Mouse (Mus musculus): ENCODE data around the gene Ddx39.

The Ddx39 gene

DNA sequence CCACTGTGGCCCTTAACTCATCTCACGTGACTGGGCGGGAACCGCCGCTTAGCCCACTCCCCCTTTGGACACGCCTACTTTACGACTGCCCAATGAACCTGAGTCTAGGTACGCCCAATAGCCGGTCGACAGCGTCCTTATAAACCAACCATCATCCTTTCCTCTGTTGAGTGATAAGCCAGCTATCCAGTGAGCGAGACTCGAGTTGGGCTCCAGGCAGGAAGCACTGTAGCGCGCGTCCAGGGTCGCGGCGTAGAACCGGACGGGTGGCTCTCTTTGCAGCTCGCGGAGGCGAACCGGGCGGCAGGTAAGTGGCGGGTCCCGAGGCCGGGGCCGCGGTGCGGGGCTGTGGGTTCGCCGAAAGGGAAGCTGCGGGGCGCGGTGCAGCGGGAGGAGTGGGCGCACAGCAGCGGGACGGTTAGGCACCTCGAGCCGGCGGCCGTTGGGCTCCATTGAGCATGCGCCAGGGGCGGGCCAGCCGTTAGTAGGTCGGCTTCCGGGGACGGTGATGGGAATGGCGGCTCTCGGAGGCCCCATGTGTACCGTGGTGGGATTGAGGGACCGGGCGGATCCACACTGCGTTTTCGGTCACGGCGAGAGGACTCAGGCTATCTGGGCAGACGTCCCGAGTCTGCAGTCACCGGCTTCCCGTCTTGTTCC lies at the start of gene Ddx39:
TSS of gene Ddx39 (plus strand) at position 147 of the 660 bp plus-strand sequence.
- DNase-seq (ENCODE audit: low spot score), result peak; percentile 99

- no peak for DNase-seq (ENCODE audit: low spot score)
Measured at GRCm38 (mm10) chr8:83665969-83666865, 48.8 kb upstream of the Ddx39 start, which contains the start of gene Ptger1. Ptger1 (plus strand) TSS chr8:83666678.

DNA sequence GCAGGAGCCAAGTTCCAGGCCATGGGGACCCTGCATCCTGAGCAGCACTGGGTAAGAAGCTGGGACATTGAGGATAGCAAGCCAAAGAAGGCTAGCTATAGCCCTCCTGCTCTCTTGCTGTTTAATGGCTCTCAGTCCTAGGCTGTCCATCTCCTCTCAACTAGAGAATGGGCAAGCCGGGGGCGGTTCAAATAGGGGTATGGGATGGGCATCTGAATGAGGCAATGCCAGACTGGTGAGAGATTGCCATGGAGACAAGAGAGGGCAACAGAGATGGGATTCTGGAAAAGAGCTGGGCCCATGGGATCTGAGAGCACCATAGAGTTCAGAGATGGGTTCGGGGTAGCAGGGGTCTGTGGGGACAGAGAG lies 48.1 kb upstream of the Ddx39 start:
- DNase-seq (ENCODE audit: low spot score), result no peak

DNA sequence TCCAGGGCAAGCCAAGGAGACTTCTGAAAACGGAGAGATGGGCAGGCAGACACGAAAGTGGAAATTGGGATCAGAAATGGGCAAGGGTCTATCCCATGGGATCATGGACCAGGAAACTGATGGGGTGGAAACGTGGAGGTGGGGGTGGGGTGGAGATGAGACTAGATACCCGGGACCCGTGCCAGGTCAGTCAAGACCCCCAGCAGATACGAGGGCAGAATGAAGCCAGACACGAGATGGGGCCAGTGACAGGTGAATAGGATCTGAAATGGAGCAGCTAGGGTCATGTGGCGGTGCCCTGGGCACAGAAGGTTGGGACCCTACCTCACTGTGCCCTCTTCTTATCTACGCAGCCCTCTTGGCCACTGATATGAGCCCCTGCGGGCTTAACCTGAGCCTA lies 47.5 kb upstream of the Ddx39 start:
- DNase-seq (ENCODE audit: low spot score), result no peak

DNA sequence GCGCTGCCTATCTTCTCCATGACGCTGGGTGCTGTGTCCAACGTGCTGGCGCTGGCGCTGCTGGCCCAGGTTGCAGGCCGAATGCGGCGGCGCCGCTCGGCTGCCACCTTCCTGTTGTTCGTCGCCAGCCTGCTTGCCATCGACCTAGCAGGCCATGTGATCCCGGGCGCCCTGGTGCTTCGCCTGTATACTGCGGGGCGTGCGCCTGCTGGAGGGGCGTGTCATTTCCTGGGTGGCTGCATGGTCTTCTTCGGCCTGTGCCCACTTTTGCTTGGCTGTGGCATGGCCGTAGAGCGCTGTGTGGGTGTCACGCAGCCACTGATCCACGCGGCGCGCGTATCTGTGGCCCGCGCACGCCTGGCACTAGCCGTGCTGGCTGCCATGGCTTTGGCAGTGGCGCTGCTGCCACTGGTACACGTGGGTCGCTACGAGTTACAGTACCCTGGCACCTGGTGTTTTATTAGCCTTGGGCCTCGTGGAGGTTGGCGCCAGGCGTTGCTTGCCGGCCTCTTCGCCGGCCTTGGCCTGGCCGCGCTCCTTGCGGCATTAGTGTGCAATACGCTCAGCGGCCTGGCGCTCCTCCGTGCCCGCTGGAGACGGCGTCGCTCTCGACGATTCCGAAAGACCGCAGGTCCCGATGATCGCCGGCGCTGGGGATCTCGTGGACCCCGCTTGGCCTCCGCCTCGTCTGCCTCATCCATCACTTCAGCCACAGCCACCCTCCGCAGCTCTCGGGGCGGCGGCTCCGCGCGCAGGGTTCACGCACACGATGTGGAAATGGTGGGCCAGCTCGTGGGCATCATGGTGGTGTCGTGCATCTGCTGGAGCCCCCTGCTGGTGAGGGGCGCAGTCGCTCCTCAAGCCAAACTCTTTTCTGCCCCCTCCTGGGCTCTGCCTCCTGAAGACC lies 46.7 kb upstream of the Ddx39 start:
- no peak for DNase-seq (ENCODE audit: low spot score)

- no peak for DNase-seq (ENCODE audit: low spot score)
Measured at GRCm38 (mm10) chr8:83669013-83669412, 46.0 kb upstream of the Ddx39 start.

GRCm38 (mm10) chr8:83672936-83673335 lies 42.0 kb upstream of the Ddx39 start:
- no peak for DNase-seq (ENCODE audit: low spot score)

DNA sequence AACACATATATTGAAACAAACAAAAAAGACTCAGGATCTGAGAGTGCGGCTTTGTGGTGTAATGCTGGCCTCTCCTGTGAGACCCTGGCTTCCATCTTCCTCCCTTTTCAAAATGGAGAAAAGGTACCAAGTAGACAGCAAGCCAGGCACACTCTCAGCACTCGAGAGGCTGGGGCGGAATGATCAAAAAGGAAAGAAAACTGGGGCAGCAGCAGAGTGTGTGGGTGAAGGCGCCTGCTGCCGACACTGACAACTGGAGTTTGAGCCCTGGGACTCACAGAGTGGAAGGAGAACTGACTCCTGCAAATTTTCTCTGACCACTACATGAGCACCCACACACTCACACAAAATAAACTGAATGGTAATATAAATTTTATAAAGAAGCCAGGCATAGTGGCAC lies 40.5 kb upstream of the Ddx39 start:
- DNase-seq (ENCODE audit: low spot score), result no peak

GRCm38 (mm10) chr8:83679866-83680265 lies 35.1 kb upstream of the Ddx39 start:
- DNase-seq (ENCODE audit: low spot score), result no peak

DNA sequence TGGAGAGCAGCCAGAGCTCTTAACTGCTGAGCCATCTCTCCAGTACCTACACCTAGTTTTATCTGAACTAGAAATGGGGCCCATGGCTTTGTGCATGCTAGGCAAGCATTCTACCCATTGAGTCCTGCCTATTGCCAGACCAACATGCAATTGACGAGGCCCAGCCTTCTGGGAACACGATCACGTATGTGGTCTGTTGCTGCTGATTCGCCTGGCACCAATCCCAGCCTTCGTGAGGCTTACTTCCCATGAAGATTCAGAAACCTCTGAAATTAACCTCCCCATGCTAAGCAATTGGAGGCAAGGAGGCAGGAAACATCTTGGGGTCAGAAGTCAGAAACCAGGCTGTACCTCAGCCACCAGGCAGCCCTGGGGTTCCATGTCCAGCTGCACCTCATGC lies 34.4 kb upstream of the Ddx39 start:
- DNase-seq (ENCODE audit: low spot score), result no peak

- no peak for DNase-seq (ENCODE audit: low spot score)
Measured at GRCm38 (mm10) chr8:83681099-83681498, 33.9 kb upstream of the Ddx39 start.

GRCm38 (mm10) chr8:83684517-83684916 lies 30.5 kb upstream of the Ddx39 start:
- no peak for DNase-seq (ENCODE audit: low spot score)

DNA sequence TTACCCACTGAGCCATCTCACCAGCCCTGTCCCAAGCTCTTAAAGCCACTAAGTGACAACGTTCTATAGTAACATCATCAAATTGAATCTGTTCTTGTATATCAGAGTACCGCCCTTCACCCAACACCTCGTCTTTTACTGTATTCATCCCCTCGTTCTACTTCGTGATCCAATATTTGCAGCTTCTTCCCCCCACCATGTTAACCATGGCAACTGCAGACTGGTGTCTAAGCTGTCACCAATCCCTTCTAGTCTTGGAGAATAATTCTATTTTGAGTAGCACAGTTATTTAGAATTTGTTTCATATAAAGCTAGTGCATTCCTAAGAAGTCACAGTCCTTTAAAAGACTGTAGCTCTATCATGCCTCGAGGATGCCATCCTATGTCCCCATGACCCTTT lies 25.7 kb upstream of the Ddx39 start:
- no peak for DNase-seq (ENCODE audit: low spot score)

GRCm38 (mm10) chr8:83693609-83694236 lies 21.3 kb upstream of the Ddx39 start:
- no peak for DNase-seq (ENCODE audit: low spot score)

- DNase-seq (ENCODE audit: low spot score), result no peak
Measured at GRCm38 (mm10) chr8:83694369-83695160, 20.4 kb upstream of the Ddx39 start.

GRCm38 (mm10) chr8:83695351-83696106 lies 19.4 kb upstream of the Ddx39 start:
- no peak for DNase-seq (ENCODE audit: low spot score)

DNA sequence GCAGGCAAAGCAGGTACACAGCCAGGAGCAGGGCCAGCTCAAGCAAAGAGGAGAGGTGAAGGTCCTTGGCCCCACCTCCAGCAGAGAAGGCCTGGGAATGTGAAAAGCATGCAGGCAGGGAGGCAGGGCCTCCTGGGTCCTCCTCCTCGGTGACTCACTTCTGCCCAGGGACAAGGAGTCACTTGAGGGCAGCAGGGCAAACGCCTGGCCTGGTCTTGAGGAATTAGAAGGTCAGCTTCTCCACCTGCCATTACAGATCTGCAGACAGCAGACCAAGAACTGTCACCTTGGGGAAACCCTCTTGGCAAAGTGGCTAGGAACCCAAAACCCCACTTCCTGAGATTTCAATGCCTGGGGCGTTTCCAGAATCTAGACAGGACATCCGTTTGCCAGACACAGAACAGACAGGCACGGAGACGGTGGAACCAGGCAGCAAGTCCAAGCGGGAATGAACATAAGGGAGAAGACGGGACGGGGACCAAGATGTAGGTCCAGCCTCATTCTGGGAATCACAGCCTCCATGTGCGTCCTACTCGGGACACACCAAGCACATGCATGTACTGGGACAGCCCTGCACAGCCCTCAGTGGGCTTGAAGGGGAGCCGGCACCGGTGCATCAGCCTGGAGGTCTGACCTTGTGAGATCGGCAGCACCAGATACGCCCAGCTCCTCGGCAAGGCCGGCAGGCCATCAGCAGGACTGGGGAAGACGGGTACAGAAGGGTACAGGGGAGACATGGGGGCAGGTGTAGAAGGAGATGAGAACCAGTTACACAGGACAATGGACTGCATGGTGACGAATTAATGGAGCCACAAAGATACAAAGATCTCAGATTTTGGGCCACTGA lies 17.4 kb upstream of the Ddx39 start:
- no peak for DNase-seq (ENCODE audit: low spot score)

- no peak for DNase-seq (ENCODE audit: low spot score)
Measured at GRCm38 (mm10) chr8:83698291-83698660, 16.7 kb upstream of the Ddx39 start.

- DNase-seq (ENCODE audit: low spot score), result no peak
Measured at GRCm38 (mm10) chr8:83698661-83699453, 16.1 kb upstream of the Ddx39 start, which contains the start of gene Pkn1. Pkn1 (minus strand) TSS chr8:83699179.
